Mouse (Mus musculus) heart, embryonic 13.5 days (tissue): ENCODE results near the gene Helz2. TPM values are rescaled to one million over a fixed set of nuclear protein-coding genes. Genes with fewer than 3 reads are reported as not detected.

ENCODE experiments used
- ATAC-seq: fragments of 200-750 bp; cut with Nextera tagmentation; 2 replicates; pipeline ENCODE4 v1.8.0; 2017; ENCODE audit warnings: moderate TSS enrichment; ENCODE audit not compliant: insufficient number of reproducible peaks, low FRiP score, low TSS enrichment; ENCODE audit errors: extremely low read depth
- H3K27ac ChIP-seq: fragments of 300-500 bp; sonication (generic); replicated peaks from 2 replicates; pipeline ENCODE4 v1.5.1; 2015; ENCODE audit warnings: moderate library complexity, mild to moderate bottlenecking, inconsistent platforms
- H3K27me3 ChIP-seq: fragments of 300-500 bp; sonication (generic); replicated peaks from 2 replicates; pipeline ENCODE4 v1.6.1; 2015; ENCODE audit warnings: mild to moderate bottlenecking, inconsistent platforms
- H3K36me3 ChIP-seq: fragments of 300-500 bp; sonication (generic); 2 replicates; pipeline ENCODE4 v1.6.1; 2015; ENCODE audit warnings: mild to moderate bottlenecking, inconsistent platforms
- H3K4me1 ChIP-seq: fragments of 300-500 bp; sonication (generic); 2 replicates; pipeline ENCODE4 v1.6.1; 2015; ENCODE audit warnings: inconsistent platforms
- H3K4me2 ChIP-seq: fragments of 300-500 bp; sonication (generic); 2 replicates; pipeline ENCODE4 v1.6.1; 2015; ENCODE audit warnings: inconsistent platforms, mild to moderate bottlenecking, moderate library complexity
- H3K4me3 ChIP-seq: fragments of 300-500 bp; sonication (generic); 2 replicates; pipeline ENCODE4 v1.5.1; 2015; ENCODE audit warnings: moderate library complexity, mild to moderate bottlenecking, inconsistent platforms
- H3K9ac ChIP-seq: fragments of 300-500 bp; sonication (generic); 2 replicates; pipeline ENCODE4 v1.6.1; 2015; ENCODE audit warnings: inconsistent platforms, mild to moderate bottlenecking, moderate library complexity
- H3K9me3 ChIP-seq: fragments of 300-500 bp; sonication (generic); 2 replicates; pipeline ENCODE4 v1.6.1; 2016; ENCODE audit warnings: inconsistent platforms
- WGBS: fragments of 180-500 bp; shearing (Covaris S2); methylation state at CpG from one replicate; pipeline ENCODE4 v1.1.7; 2015; ENCODE audit warnings: mixed read lengths; 5-methylcytosine and 5-hydroxymethylcytosine counted together
- polyA plus RNA-seq: library from polyadenylated mRNA; unstranded; fragments of >200 nt; fragmentation: Nextera tagmentation; extraction: Ambion mirVana; gene quantifications from 2 replicates; pipeline ENCODE4 v1.2.1, GENCODE M21; 2015

Helz2 gene
- polyA plus RNA-seq, 1 experiment from 2014 or later, result 1.5 TPM

GRCm38 (mm10) chr2:181218881-181219485, 22.8 kb downstream of the Helz2 start:
- H3K36me3 ChIP-seq, result no peaks in the 10 kb centered on the region
- peaks cover 23% of the 10 kb centered on the region for H3K4me1 ChIP-seq
- H3K4me2 ChIP-seq, result peak overlapping the region; percentile 75; the same call in 1 of the 2 replicates
- H3K27ac ChIP-seq, result peak overlapping the region; percentile 54
- no peak overlapping the region for H3K9ac ChIP-seq
- H3K27me3 ChIP-seq, result peaks cover 53% of the 10 kb centered on the region
- 50% methylated on average over 5 of the region's 5 CpGs for WGBS
- no peak for ATAC-seq
- no peaks in the 10 kb centered on the region for H3K9me3 ChIP-seq
- H3K4me3 ChIP-seq, result no peak overlapping the region

- ATAC-seq, result no peak
- 76% methylated on average over 6 of the region's 6 CpGs for WGBS
- Histone ChIP-seq H3K4me3 (no peak overlapping the region), H3K27me3 (peaks cover 71% of the 10 kb centered on the region), H3K27ac (no peak overlapping the region), H3K9me3 (no peaks in the 10 kb centered on the region), H3K4me2 (no peak overlapping the region), H3K4me1 (peaks cover 35% of the 10 kb centered on the region), H3K9ac (no peak overlapping the region), H3K36me3 (no peaks in the 10 kb centered on the region)
These were observed 25.8 kb downstream of the Helz2 start for GRCm38 (mm10) chr2:181216037-181216436.

GRCm38 (mm10) chr2:181213021-181213445, 28.8 kb downstream of the Helz2 start, which contains the start of gene Srms:
Gene Srms (minus strand): TSS chr2:181213185.
- peak within 1 kb of the TSS; percentile 45 for H3K4me3 ChIP-seq
- no peak within 1 kb of the TSS for H3K27ac ChIP-seq
- no peak for ATAC-seq
- H3K36me3 ChIP-seq, result no peaks in the 10 kb centered on the region
- peaks cover 76% of the 10 kb centered on the region for H3K27me3 ChIP-seq
- 1% methylated on average over 17 of the region's 17 CpGs for WGBS
- H3K9me3 ChIP-seq, result no peaks in the 10 kb centered on the region
- H3K4me1 ChIP-seq, result peaks cover 18% of the 10 kb centered on the region
- peak within 1 kb of the TSS; percentile 69 for H3K4me2 ChIP-seq
- H3K9ac ChIP-seq, result peak within 1 kb of the TSS; percentile 42

GRCm38 (mm10) chr2:181212389-181213020, 29.3 kb downstream of the Helz2 start:
- ATAC-seq, result no peak
- H3K9ac ChIP-seq, result peak overlapping the region; percentile 42
- WGBS, result 3% methylated on average over 34 of the region's 34 CpGs

GRCm38 (mm10) chr2:181206118-181206517, 35.7 kb downstream of the Helz2 start:
- Histone ChIP-seq H3K36me3 (no peaks in the 10 kb centered on the region), H3K27me3 (peaks cover 66% of the 10 kb centered on the region), H3K9me3 (no peaks in the 10 kb centered on the region), H3K27ac (no peak overlapping the region), H3K4me3 (no peak overlapping the region), H3K4me2 (no peak overlapping the region), H3K4me1 (no peaks in the 10 kb centered on the region), H3K9ac (no peak overlapping the region)
- ATAC-seq, result no peak; the same call in 1 of the 2 replicates
- WGBS, result 62% methylated on average over 9 of the region's 9 CpGs

More at GRCm38 (mm10) chr2:181212389-181213020, 29.3 kb downstream of the Helz2 start:
- Histone ChIP-seq H3K36me3 (no peaks in the 10 kb centered on the region), H3K4me2 (peak overlapping the region; percentile 69), H3K27ac (no peak overlapping the region), H3K4me3 (peak overlapping the region; percentile 45), H3K4me1 (peaks cover 18% of the 10 kb centered on the region), H3K9me3 (no peaks in the 10 kb centered on the region), H3K27me3 (peaks cover 76% of the 10 kb centered on the region)

GRCm38 (mm10) chr2:181205678-181206077, 36.1 kb downstream of the Helz2 start:
- no peaks in the 10 kb centered on the region for H3K9me3 ChIP-seq
- no peaks in the 10 kb centered on the region for H3K4me1 ChIP-seq
- peaks cover 63% of the 10 kb centered on the region for H3K27me3 ChIP-seq
- no peak overlapping the region for H3K4me2 ChIP-seq
- H3K27ac ChIP-seq, result no peak overlapping the region
- ATAC-seq, result no peak
- H3K4me3 ChIP-seq, result no peak overlapping the region
- H3K9ac ChIP-seq, result no peak overlapping the region
- no peaks in the 10 kb centered on the region for H3K36me3 ChIP-seq
- WGBS, result 64% methylated on average over 5 of the region's 5 CpGs

GRCm38 (mm10) chr2:181202886-181203285, 38.9 kb downstream of the Helz2 start:
- Histone ChIP-seq H3K4me3 (no peak overlapping the region), H3K9me3 (no peaks in the 10 kb centered on the region), H3K27me3 (peaks cover 53% of the 10 kb centered on the region), H3K9ac (no peak overlapping the region), H3K36me3 (no peaks in the 10 kb centered on the region), H3K27ac (no peak overlapping the region), H3K4me2 (no peak overlapping the region), H3K4me1 (no peaks in the 10 kb centered on the region)
- 71% methylated on average over 6 of the region's 6 CpGs for WGBS
- ATAC-seq, result no peak

- no peak within 1 kb of the TSS for H3K27ac ChIP-seq
- H3K9ac ChIP-seq, result no peak within 1 kb of the TSS
- no peak for ATAC-seq
- H3K9me3 ChIP-seq, result no peaks in the 10 kb centered on the region
- H3K36me3 ChIP-seq, result no peaks in the 10 kb centered on the region
- H3K4me2 ChIP-seq, result no peak within 1 kb of the TSS
- H3K27me3 ChIP-seq, result peaks cover 53% of the 10 kb centered on the region
- 78% methylated on average over 3 of the region's 3 CpGs for WGBS
- H3K4me1 ChIP-seq, result no peaks in the 10 kb centered on the region
- no peak within 1 kb of the TSS for H3K4me3 ChIP-seq
These were observed 39.4 kb downstream of the Helz2 start, which contains the start of gene Ptk6 for GRCm38 (mm10) chr2:181202422-181202821. Gene Ptk6 (minus strand): TSS chr2:181202789.

- H3K4me1 ChIP-seq, result no peaks in the 10 kb centered on the region
These were observed 40.2 kb downstream of the Helz2 start for GRCm38 (mm10) chr2:181201606-181202005.

GRCm38 (mm10) chr2:181196628-181197300, 45.1 kb downstream of the Helz2 start:
- no peak for ATAC-seq

More at GRCm38 (mm10) chr2:181201606-181202005, 40.2 kb downstream of the Helz2 start:
- H3K27me3 ChIP-seq, result peaks cover 53% of the 10 kb centered on the region
- ATAC-seq, result no peak
- no peak overlapping the region for H3K4me3 ChIP-seq
- H3K9me3 ChIP-seq, result no peaks in the 10 kb centered on the region
- no peak overlapping the region for H3K4me2 ChIP-seq
- H3K27ac ChIP-seq, result no peak overlapping the region
- H3K36me3 ChIP-seq, result no peaks in the 10 kb centered on the region
- 48% methylated on average over 3 of the region's 3 CpGs for WGBS
- H3K9ac ChIP-seq, result no peak overlapping the region

GRCm38 (mm10) chr2:181193044-181193443, 48.8 kb downstream of the Helz2 start:
- 64% methylated on average over 3 of the region's 3 CpGs for WGBS
- no peak overlapping the region for H3K4me2 ChIP-seq
- H3K9ac ChIP-seq, result no peak overlapping the region
- peaks cover 18% of the 10 kb centered on the region for H3K27me3 ChIP-seq
- H3K4me3 ChIP-seq, result no peak overlapping the region
- peaks cover 9% of the 10 kb centered on the region for H3K4me1 ChIP-seq
- H3K9me3 ChIP-seq, result no peaks in the 10 kb centered on the region
- H3K27ac ChIP-seq, result no peak overlapping the region
- no peak for ATAC-seq
- peaks cover 13% of the 10 kb centered on the region for H3K36me3 ChIP-seq

More at GRCm38 (mm10) chr2:181196628-181197300, 45.1 kb downstream of the Helz2 start:
- no peaks in the 10 kb centered on the region for H3K9me3 ChIP-seq
- no peak overlapping the region for H3K4me3 ChIP-seq
- no peak overlapping the region for H3K4me2 ChIP-seq
- H3K4me1 ChIP-seq, result no peaks in the 10 kb centered on the region
- no peaks in the 10 kb centered on the region for H3K36me3 ChIP-seq
- no peak overlapping the region for H3K27ac ChIP-seq
- H3K27me3 ChIP-seq, result peaks cover 34% of the 10 kb centered on the region
- 78% methylated on average over 4 of the region's 4 CpGs for WGBS
- no peak overlapping the region for H3K9ac ChIP-seq
